Mouse (Mus musculus) liver, embryonic 13.5 days (tissue): Measurements from ENCODE around the gene Mrps15. TPM values are rescaled to one million over a fixed set of nuclear protein-coding genes. Genes with fewer than 3 reads are reported as not detected.

ENCODE experiments used
- ATAC-seq: fragments of 200-750 bp; cut with Nextera tagmentation; 2 replicates; pipeline ENCODE4 v1.8.0; 2017; ENCODE audit warnings: low read depth, mild to moderate bottlenecking, moderate number of reproducible peaks, moderate library complexity
- DNase-seq: peaks from one replicate; pipeline ENCODE4 v3.0.0; 2022
- H3K27ac ChIP-seq: fragments of 300-500 bp; sonication (generic); 2 replicates; pipeline ENCODE4 v1.5.1; 2015; ENCODE audit warnings: moderate library complexity, mild to moderate bottlenecking, inconsistent platforms
- H3K27me3 ChIP-seq: fragments of 300-500 bp; sonication (generic); 2 replicates; pipeline ENCODE4 v1.6.1; 2015; ENCODE audit warnings: mild to moderate bottlenecking, inconsistent platforms
- H3K36me3 ChIP-seq: fragments of 300-500 bp; sonication (generic); 2 replicates; pipeline ENCODE4 v1.6.1; 2015; ENCODE audit warnings: mild to moderate bottlenecking, inconsistent platforms
- H3K4me1 ChIP-seq: fragments of 300-500 bp; sonication (generic); replicated peaks from 2 replicates; pipeline ENCODE4 v1.6.1; 2015; ENCODE audit warnings: inconsistent platforms
- H3K4me2 ChIP-seq: fragments of 300-500 bp; sonication (generic); 2 replicates; pipeline ENCODE4 v1.6.1; 2015; ENCODE audit warnings: inconsistent platforms, mild to moderate bottlenecking, moderate library complexity
- H3K4me3 ChIP-seq: fragments of 300-500 bp; sonication (generic); replicated peaks from 2 replicates; pipeline ENCODE4 v1.5.1; 2015; ENCODE audit warnings: mild to moderate bottlenecking, inconsistent platforms
- H3K9ac ChIP-seq: fragments of 300-500 bp; sonication (generic); 2 replicates; pipeline ENCODE4 v1.6.1; 2015; ENCODE audit warnings: mild to moderate bottlenecking, inconsistent platforms
- H3K9me3 ChIP-seq: fragments of 300-500 bp; sonication (generic); replicated peaks from 2 replicates; pipeline ENCODE4 v1.6.1; 2016; ENCODE audit warnings: inconsistent platforms
- WGBS: fragments of 180-500 bp; shearing (Covaris S2); methylation state at CpG from one replicate; pipeline ENCODE4 v1.1.7; 2015; ENCODE audit not compliant: insufficient replicate concordance; 5-methylcytosine and 5-hydroxymethylcytosine counted together
- polyA plus RNA-seq: library from polyadenylated mRNA; unstranded; fragments of >200 nt; fragmentation: Nextera tagmentation; extraction: Ambion mirVana; gene quantifications from 2 replicates; pipeline ENCODE4 v1.2.1, GENCODE M21; 2015

The Mrps15 gene
- polyA plus RNA-seq: 112 and 127 TPM in 2 replicates

DNA sequence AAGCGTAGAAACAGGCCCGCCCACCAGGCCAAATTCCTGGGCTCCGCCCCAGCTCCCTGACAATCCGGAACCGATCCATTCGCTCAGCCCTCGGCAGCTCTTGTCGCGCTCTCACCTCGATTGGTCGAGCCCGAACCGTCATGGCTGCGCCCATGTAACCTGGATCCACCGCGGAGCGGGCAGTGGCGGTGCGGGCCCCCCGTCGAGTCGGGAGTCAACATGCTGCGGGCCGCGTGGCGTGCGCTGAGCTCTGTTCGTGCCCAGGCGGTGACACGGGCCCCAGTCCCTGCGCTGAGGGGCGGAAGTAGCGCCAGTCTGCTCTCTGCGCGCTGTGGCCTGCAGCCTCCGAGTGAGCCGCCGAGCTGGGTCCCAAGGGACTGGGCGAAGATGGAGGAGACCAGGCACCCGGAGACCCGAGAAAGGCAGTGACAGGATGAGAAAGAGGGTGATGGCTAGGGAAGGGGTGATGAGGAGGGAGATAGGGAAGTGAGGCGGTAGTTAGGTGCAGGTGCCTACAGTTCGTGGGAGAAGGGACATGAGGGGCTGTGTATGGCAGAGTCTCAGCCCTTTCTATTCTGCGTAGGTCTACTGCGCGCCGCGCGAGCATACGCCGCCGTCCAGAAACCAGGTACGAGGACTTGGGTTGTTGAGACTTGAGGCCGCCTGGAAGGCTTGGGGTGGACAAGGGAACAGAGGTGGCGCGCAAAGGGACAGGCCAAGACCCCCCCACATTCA is at the start of gene Mrps15:
Gene Mrps15, plus strand, starts transcription at position 75 of the 735 bp plus-strand sequence.
- Histone ChIP-seq H3K4me2 (peak within 1 kb of the TSS; percentile 84), H3K4me1 (peaks cover 18% of the 10 kb centered on the region), H3K4me3 (peak within 1 kb of the TSS; percentile 81), H3K27ac (peak within 1 kb of the TSS; percentile 73), H3K9ac (peak within 1 kb of the TSS; percentile 82), H3K9me3 (no peaks in the 10 kb centered on the region), H3K36me3 (peaks cover 29% of the 10 kb centered on the region), H3K27me3 (no peaks in the 10 kb centered on the region)
- DNase-seq: peak; percentile 82
- WGBS: under 1% methylated on average over 56 of the region's 56 CpGs
- peak; percentile 92 for ATAC-seq

DNA sequence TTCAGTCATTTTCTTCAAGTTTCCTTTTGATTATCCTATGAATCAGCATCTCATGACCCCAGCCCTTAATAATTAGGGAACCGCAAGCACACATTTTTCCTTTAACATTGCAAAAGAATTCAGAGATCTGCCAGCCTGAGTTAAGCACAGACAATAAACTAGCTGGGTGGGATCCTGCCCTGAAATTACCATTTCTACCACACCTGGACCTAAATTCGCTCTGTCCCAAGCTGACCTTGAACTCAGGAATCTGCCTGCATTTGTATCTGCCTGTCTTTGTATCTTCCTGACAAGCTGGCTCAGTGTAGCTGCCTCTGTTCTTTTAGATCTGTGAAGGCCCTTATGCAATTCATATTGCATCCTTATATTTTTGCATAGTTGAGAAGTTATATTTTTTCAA is 48.9 kb upstream of the Mrps15 start:
- Histone ChIP-seq H3K4me2 (no peak overlapping the region), H3K27me3 (no peaks in the 10 kb centered on the region), H3K27ac (no peak overlapping the region), H3K36me3 (no peaks in the 10 kb centered on the region), H3K9me3 (peaks cover 2% of the 10 kb centered on the region; the same call in 1 of the 2 replicates), H3K4me1 (no peaks in the 10 kb centered on the region), H3K4me3 (no peak overlapping the region), H3K9ac (no peak overlapping the region)
- DNase-seq (no peak), ATAC-seq (no peak)
- WGBS: 66% methylated on average over 2 of the region's 2 CpGs

DNA sequence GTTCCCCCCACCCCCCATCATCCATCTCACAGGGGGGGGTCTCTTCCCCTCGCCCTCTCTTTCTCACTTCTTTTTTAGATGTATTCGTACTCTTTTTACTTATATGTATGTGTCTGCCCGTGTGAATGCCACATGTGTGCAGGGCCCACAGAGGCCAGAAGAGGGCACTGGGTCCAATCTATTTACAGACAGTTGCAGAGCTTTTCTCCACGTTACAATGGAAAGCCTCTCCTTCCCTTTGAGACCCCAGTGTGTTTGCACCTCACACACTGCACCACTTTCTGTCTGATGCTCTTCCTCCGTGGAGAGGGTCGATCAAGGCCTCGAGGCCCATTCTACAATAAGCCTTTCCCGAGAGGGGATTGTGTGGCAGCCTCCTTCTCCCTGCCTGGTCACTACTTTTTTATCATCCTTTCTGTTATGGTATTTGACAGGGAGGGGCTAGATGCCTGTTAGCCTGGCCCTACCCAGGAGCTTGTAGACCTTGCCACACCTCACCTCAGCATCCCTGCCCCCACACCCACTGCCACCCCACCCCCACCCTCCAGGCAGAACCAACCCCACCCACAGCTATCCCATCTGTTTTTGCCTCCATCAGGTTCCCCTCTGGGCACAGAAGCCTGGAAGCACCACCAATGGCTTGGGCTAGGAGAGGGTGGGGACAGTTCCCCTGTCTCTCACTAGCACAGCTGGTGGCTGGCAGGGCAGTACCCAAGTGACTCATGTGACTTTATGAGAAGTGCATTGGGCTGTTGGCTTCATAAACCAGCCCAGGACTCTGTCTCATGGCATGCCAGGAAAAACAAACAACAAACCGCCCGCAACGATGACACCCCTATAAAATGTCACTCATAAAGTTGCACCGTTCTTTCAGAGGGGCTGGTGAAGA is 45.2 kb upstream of the Mrps15 start:
- no peaks in the 10 kb centered on the region for H3K36me3 ChIP-seq
- WGBS: 69% methylated on average over 12 of the region's 12 CpGs
- H3K27me3 ChIP-seq: no peaks in the 10 kb centered on the region

DNA sequence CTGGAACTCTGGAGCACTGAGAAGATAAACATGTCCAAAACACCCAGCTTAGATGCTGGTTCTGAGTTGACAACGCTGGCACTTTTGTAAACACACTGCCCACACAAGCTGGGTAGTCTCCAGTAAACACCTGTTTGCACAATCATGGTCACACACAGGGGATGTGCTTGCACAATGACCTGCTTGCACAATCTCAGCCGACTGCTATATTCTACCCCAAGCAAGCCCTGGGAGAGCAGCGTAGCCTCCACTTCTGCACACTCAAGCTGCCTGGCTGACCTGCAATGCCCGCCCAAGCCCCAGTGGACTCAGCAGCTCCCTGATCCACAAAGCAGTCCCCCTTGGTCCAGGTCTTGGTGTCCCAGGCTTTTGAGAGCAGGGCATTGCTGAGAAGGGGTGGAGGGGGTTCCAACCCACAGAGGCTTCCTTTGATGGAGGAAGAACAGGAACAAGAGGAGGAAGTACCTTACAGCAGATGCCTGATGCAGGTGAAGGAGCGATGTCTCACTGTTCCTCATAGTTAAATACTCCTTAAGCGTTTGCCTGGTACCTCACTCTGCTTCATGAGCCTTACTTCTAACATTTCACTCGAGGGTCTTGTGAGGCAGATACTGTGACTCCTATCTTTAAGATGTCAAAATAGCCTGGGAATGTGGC is 28.9 kb upstream of the Mrps15 start:
- Histone ChIP-seq H3K9ac (no peak overlapping the region), H3K4me2 (no peak overlapping the region), H3K4me1 (peaks cover 8% of the 10 kb centered on the region; the same call in 1 of the 2 replicates), H3K9me3 (no peaks in the 10 kb centered on the region), H3K27me3 (no peaks in the 10 kb centered on the region), H3K4me3 (no peak overlapping the region), H3K36me3 (no peaks in the 10 kb centered on the region), H3K27ac (peak overlapping the region; percentile 13; the same call in 1 of the 2 replicates)
- no peak for DNase-seq
- peak; percentile 45 for ATAC-seq
- WGBS: 50% methylated on average over 7 of the region's 7 CpGs

More for the DNA sequence above, 45.2 kb upstream of the Mrps15 start:
- ATAC-seq (no peak), DNase-seq (no peak)
- H3K9me3 ChIP-seq: peaks cover 2% of the 10 kb centered on the region; the same call in 1 of the 2 replicates
- no peak overlapping the region for H3K9ac ChIP-seq
- no peak overlapping the region for H3K27ac ChIP-seq
- no peaks in the 10 kb centered on the region for H3K4me1 ChIP-seq
- no peak overlapping the region for H3K4me3 ChIP-seq
- no peak overlapping the region for H3K4me2 ChIP-seq

DNA sequence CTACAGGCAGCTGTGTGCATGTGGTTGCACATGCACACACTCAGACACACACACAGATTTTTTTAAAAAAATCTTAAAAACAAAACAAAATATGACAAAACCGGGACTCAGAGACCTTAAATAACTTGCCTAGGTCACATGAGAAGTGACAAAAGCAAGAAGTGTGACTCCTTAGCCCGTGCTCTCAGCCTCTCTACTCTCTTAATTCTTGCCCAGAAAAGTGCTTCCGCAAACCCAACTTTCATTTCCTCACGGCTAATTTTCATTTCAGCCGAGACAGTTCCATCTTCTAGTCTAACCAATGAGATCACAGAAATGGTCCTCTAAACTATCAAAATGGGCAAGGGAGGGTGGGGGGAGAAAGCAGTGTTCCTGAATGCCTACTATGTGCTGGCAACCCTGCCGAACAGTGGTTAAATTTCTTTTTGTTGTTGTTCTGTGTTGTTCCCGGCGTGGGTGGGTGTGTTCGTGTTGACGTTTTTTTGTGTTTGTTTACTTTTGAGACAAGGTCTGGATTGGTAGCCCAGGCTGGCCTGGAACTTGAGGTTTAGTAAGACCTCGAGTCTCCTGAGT is 27.7 kb upstream of the Mrps15 start:
- Histone ChIP-seq H3K36me3 (no peaks in the 10 kb centered on the region), H3K4me1 (peaks cover 8% of the 10 kb centered on the region; the same call in 1 of the 2 replicates), H3K27me3 (no peaks in the 10 kb centered on the region), H3K9me3 (no peaks in the 10 kb centered on the region), H3K4me3 (no peak overlapping the region), H3K9ac (no peak overlapping the region), H3K27ac (no peak overlapping the region), H3K4me2 (no peak overlapping the region)
- ATAC-seq (no peak), DNase-seq (no peak)
- 61% methylated on average over 11 of the region's 11 CpGs for WGBS

DNA sequence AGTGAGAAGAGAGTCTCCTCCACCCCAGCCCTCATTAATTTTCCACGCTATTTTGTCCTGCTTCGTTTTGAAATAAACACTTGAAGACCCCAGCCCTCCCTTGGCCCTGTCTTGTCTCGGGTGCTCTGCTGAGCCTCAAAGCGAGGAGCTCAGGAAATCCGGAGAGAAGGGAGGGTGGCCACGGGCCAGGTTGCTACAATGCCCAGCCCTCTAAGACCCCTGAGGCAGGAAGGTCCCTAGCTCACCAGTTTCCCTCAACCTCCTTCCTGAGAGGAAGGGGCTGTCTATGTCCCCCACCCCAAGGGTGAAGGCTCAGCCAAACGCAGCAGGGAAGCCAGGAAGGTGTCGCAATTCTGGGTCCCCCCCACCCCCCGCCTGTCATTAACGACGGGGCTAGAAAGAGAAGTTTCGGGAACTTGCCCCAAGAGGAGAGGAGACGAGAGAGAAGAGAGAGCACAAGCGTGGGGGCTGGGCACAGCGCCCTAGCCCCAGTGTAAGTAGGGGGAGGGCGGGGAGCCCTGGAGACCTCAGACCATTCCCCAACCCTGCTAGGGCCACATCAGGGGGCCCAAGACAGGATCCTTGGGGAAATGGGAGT is 22.3 kb upstream of the Mrps15 start, which contains the start of gene Csf3r:
Gene Csf3r, plus strand, starts transcription at position 248 of the 598 bp plus-strand sequence.
- Histone ChIP-seq H3K4me1 (peaks cover 20% of the 10 kb centered on the region), H3K9ac (no peak within 1 kb of the TSS), H3K9me3 (no peaks in the 10 kb centered on the region), H3K36me3 (no peaks in the 10 kb centered on the region), H3K4me3 (peak within 1 kb of the TSS; percentile 20; the same call in 1 of the 2 replicates), H3K27ac (peak within 1 kb of the TSS; percentile 23; the same call in 1 of the 2 replicates), H3K4me2 (peak within 1 kb of the TSS; percentile 35; the same call in 1 of the 2 replicates), H3K27me3 (peaks cover 15% of the 10 kb centered on the region)
- DNase-seq (no peak), ATAC-seq (peak; percentile 14; the same call in 1 of the 2 replicates)
- 11% methylated on average over 16 of the region's 16 CpGs for WGBS

DNA sequence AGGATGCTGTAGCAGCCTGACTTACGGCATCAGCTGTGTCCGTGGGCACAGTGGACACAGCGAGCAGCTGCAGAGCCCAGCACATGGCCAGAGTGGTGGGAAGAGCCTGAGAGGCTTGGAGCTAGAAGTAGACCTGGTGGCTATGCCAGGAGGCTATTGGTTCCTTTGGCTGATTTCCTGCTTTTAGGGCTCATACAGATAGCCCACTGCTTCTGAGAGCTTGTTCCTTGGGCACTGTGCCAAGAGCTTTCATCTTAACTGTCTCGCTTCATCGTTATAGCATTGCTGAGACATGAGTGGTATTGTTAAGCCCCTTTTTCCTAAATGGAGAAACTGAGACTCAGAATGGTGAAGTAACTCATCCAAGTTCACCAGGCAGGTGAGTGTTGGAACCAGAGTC is 20.9 kb upstream of the Mrps15 start:
- H3K27ac ChIP-seq: no peak overlapping the region
- ATAC-seq (no peak), DNase-seq (no peak)
- H3K9me3 ChIP-seq: no peaks in the 10 kb centered on the region
- peaks cover 22% of the 10 kb centered on the region for H3K27me3 ChIP-seq
- 0 out of 2 replicates have a peak overlapping the region, but pooled peaks have one; percentile 1 for H3K4me3 ChIP-seq
- no peaks in the 10 kb centered on the region for H3K36me3 ChIP-seq
- 62% methylated on average over 5 of the region's 5 CpGs for whole genome bisulfite sequencing
- peak overlapping the region; percentile 35 for H3K4me2 ChIP-seq
- no peak overlapping the region for H3K9ac ChIP-seq
- peaks cover 23% of the 10 kb centered on the region for H3K4me1 ChIP-seq

DNA sequence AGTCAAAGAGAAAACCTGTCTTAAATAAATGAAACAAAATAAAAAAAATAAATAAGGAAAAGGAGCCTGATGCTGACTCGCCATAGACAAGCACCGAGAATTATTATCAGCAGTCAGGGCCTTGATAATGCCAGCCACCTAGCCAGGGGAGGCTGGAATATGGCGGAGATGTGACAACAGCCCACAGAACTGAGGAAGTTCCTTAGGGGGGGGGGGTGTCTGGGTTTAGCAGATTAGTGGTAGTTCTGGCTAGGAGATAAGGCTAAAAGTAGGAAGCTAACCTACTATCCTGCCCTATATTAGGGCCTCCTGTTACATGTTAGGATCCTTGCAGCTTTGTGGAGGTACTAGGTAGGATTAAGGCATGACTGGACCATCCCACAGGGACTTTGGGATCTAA is 18.7 kb upstream of the Mrps15 start:
- H3K27ac ChIP-seq: no peak overlapping the region
- peaks cover 22% of the 10 kb centered on the region for H3K27me3 ChIP-seq
- no peaks in the 10 kb centered on the region for H3K9me3 ChIP-seq
- 11% methylated on average over 3 of the region's 3 CpGs for WGBS
- DNase-seq (peak; percentile 13), ATAC-seq (peak; percentile 63)
- H3K4me1 ChIP-seq: peaks cover 23% of the 10 kb centered on the region
- H3K4me3 ChIP-seq: no peak overlapping the region
- no peak overlapping the region for H3K9ac ChIP-seq
- H3K4me2 ChIP-seq: no peak overlapping the region
- no peaks in the 10 kb centered on the region for H3K36me3 ChIP-seq

DNA sequence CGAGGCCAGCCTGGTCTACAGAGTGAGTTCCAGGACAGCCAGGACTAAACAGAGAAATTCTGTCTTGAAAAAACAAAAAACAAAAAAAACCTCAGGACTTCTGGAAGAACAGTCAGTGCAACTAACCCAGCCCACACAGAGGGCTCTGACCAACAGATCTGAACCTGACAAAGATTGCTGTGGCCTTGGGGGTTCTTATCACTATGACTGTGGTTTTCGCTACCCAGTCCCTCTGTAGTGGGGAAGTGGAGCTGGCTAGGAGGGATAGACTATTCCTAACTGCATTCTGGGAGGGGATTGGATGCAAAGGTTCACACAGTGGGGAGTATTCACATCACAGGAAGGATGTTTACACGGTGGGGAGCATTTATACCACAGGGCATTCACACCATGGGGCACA is 17.7 kb upstream of the Mrps15 start:
- H3K9ac ChIP-seq: no peak overlapping the region
- H3K27ac ChIP-seq: no peak overlapping the region
- 32% methylated on average over 3 of the region's 3 CpGs for WGBS
- H3K4me3 ChIP-seq: no peak overlapping the region
- H3K9me3 ChIP-seq: no peaks in the 10 kb centered on the region
- H3K36me3 ChIP-seq: no peaks in the 10 kb centered on the region
- H3K27me3 ChIP-seq: peaks cover 22% of the 10 kb centered on the region
- no peak for DNase-seq
- ATAC-seq: no peak
- H3K4me2 ChIP-seq: no peak overlapping the region
- peaks cover 23% of the 10 kb centered on the region for H3K4me1 ChIP-seq

DNA sequence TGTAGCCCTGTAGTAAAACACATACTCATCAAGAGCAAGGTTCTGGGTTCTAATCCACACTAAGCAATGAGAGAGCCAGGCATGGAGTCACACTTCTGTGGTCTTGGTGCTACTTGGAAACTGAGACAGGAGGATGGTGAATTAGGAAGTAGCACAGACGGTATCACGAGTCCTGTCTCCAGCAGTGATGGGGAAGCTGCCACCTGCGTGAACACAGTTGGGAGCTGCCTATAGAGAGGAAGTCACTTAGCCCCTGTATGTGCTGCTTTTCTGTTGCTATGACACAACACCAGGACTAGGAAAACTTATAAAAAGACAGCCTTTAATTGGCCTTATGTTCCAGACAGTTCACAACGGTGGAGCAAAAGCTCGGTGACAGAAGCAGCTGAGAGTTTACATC is 16.0 kb upstream of the Mrps15 start:
- H3K27ac ChIP-seq: no peak overlapping the region
- peaks cover 11% of the 10 kb centered on the region; the same call in 1 of the 2 replicates for H3K27me3 ChIP-seq
- DNase-seq (no peak), ATAC-seq (no peak)
- H3K4me2 ChIP-seq: no peak overlapping the region
- WGBS: 42% methylated on average over 5 of the region's 5 CpGs
- no peaks in the 10 kb centered on the region for H3K9me3 ChIP-seq
- no peak overlapping the region for H3K9ac ChIP-seq
- H3K4me3 ChIP-seq: no peak overlapping the region
- no peaks in the 10 kb centered on the region for H3K36me3 ChIP-seq
- peaks cover 23% of the 10 kb centered on the region for H3K4me1 ChIP-seq
